In genomic region chr14:120061096-120061495, GRCm38 (mm10) we compare ENCODE assay signal across 9 mouse cellular contexts. TPM values are rescaled to one million over a fixed set of nuclear protein-coding genes. Genes with fewer than 3 reads are reported as not detected.
A peak's percentile ranks its signal among the peaks of the same experiment; 100 is the strongest.
DNase-seq lines count a peak whose midpoint lies in the region; ATAC-seq lines count a peak whose summit lies in the region.
"Had no signal": no experiment of that assay in that cellular context is flagged by ENCODE, and none has a peak within 500 bp of the region (broad histone marks: within the 10 kb centered on the region; RNA-seq: fewer than 3 reads in every experiment).

No protein-coding gene starts in this region.

- WGBS in neural tube, embryonic 15.5 days: 67% methylated on average over 9 of the region's 9 CpGs

- H3K9ac ChIP-seq in neural tube, embryonic 15.5 days (replicated peaks): no peak overlapping the region
- H3K9ac ChIP-seq: midbrain, embryonic 12.5 days had no signal

- no peak for ATAC-seq in neural tube, embryonic 15.5 days (ENCODE audit: low FRiP score)

- H3K36me3 ChIP-seq in neural tube, embryonic 15.5 days: no peaks in the 10 kb centered on the region
- H3K36me3 ChIP-seq: midbrain, embryonic 12.5 days had no signal

- peak; percentile 48 for DNase-seq in neural tube, embryonic 10.5 days (ENCODE audit: extremely low spot score, low spot score)
- DNase-seq in adrenal gland, postnatal 25 days: peak; percentile 72
- peak; percentile 63 for DNase-seq in embryo, embryonic 10.5 days (ENCODE audit: low spot score)
- DNase-seq in kidney, postnatal 4 days: peak; percentile 85 to 86
- peak; percentile 18 for DNase-seq in lung, postnatal 25 days (ENCODE audit: low spot score)
- DNase-seq in thymus, postnatal 14 days: peak; percentile 5

- H3K9me3 ChIP-seq in neural tube, embryonic 15.5 days (replicated peaks): no peaks in the 10 kb centered on the region
- H3K9me3 ChIP-seq: midbrain, embryonic 12.5 days had no signal

- no peak overlapping the region for H3K4me3 ChIP-seq in neural tube, embryonic 15.5 days (replicated peaks)
- H3K4me3 ChIP-seq: midbrain, embryonic 12.5 days had no signal

- H3K27ac ChIP-seq in neural tube, embryonic 15.5 days (replicated peaks): no peak overlapping the region
- H3K27ac ChIP-seq: midbrain, embryonic 12.5 days had no signal

- H3K4me2 ChIP-seq in neural tube, embryonic 15.5 days: no peak overlapping the region
- H3K4me2 ChIP-seq: midbrain, embryonic 12.5 days had no signal

- no peaks in the 10 kb centered on the region for H3K4me1 ChIP-seq in neural tube, embryonic 15.5 days
- H3K4me1 ChIP-seq: midbrain, embryonic 12.5 days had no signal

- no peaks in the 10 kb centered on the region for H3K27me3 ChIP-seq in neural tube, embryonic 15.5 days (replicated peaks)
- H3K27me3 ChIP-seq: midbrain, embryonic 12.5 days had no signal

RNA-seq across cellular contexts. Expression of gene Oxgr1, which starts 18.9 kb away (rescaled TPM):
- polyA plus RNA-seq in neural tube, embryonic 15.5 days (2015; fragmentation: Nextera tagmentation; extraction: Ambion mirVana): not detected in 2 replicates
- total RNA-seq in adrenal gland, postnatal 25 days (2021): not detected in 2 replicates
- total RNA-seq: gastrocnemius, postnatal 4 days had no signal
- polyA plus RNA-seq: midbrain, embryonic 12.5 days had no signal

Comparison
In these comparisons a context has a peak if more than half of its experiments do, and no peak if none do; other contexts are left out.
1. DNase-seq: peak in every context shown above with its lines; median percentile 86 in kidney, postnatal 4 days; 72 in adrenal gland, postnatal 25 days; 63 in embryo, embryonic 10.5 days; 48 in neural tube, embryonic 10.5 days; 18 in lung, postnatal 25 days; 5 in thymus, postnatal 14 days.